ENCODE assay signal across 8 mouse cellular contexts in genomic region chr15:85580483-85580882, GRCm38 (mm10). TPM values are rescaled to one million over a fixed set of nuclear protein-coding genes. Genes with fewer than 3 reads are reported as not detected.
A peak's percentile ranks its signal among the peaks of the same experiment; 100 is the strongest.
DNase-seq lines count a peak whose midpoint lies in the region; ATAC-seq and TF ChIP-seq lines count a peak whose summit lies in the region.

No protein-coding gene starts in this region.

- H3K36me3 ChIP-seq in kidney, embryonic 14.5 days (ENCODE audit: control insufficient read depth, insufficient read depth, low read length): no peaks in the 10 kb centered on the region
- H3K36me3 ChIP-seq in hindbrain, embryonic 14.5 days (replicated peaks; ENCODE audit: control insufficient read depth, insufficient read depth): no peaks in the 10 kb centered on the region
- no peaks in the 10 kb centered on the region for H3K36me3 ChIP-seq in lung, embryonic 14.5 days (ENCODE audit: insufficient read depth)
- H3K36me3 ChIP-seq in stomach, embryonic 16.5 days (ENCODE audit: control insufficient read depth, insufficient read depth, low read length): no peaks in the 10 kb centered on the region

- no peak for DNase-seq in kidney, adult 9 months
- DNase-seq in hindbrain, embryonic 14.5 days (ENCODE audit: low spot score): no peak
- peak; percentile 44 for DNase-seq in lung, embryonic 14.5 days
- DNase-seq in cerebellum, adult 8-10 months: no peak
- DNase-seq in spleen, postnatal 4 days (ENCODE audit: low spot score in 2 of 2): no peak
- DNase-seq in thymus, postnatal 14 days: no peak

- peaks cover 31% of the 10 kb centered on the region for H3K4me1 ChIP-seq in kidney, embryonic 14.5 days (ENCODE audit: control insufficient read depth, insufficient read depth, low read length)
- peaks cover 41% of the 10 kb centered on the region for H3K4me1 ChIP-seq in hindbrain, embryonic 14.5 days (replicated peaks; ENCODE audit: control insufficient read depth, insufficient read depth, low read length)
- peaks cover 7% of the 10 kb centered on the region; the same call in 1 of the 2 replicates for H3K4me1 ChIP-seq in lung, embryonic 14.5 days (ENCODE audit: insufficient read depth)
- H3K4me1 ChIP-seq in stomach, embryonic 16.5 days (ENCODE audit: control insufficient read depth, insufficient read depth, low read length): peaks cover 12% of the 10 kb centered on the region

- no peak overlapping the region for H3K27ac ChIP-seq in kidney, embryonic 14.5 days (ENCODE audit: low read depth, low read length)
- H3K27ac ChIP-seq in hindbrain, embryonic 14.5 days: peak overlapping the region; percentile 49; the same call in 1 of the 2 replicates
- H3K27ac ChIP-seq in lung, embryonic 14.5 days (ENCODE audit: low read depth): peak overlapping the region; percentile 84
- H3K27ac ChIP-seq in stomach, embryonic 16.5 days (ENCODE audit: low read length): no peak overlapping the region

- WGBS in kidney, embryonic 14.5 days: under 1% methylated on average over 47 of the region's 47 CpGs
- WGBS in hindbrain, embryonic 14.5 days: under 1% methylated on average over 39 of the region's 47 CpGs
- under 1% methylated on average over 44 of the region's 47 CpGs for WGBS in lung, embryonic 14.5 days
- 1% methylated on average over 47 of the region's 47 CpGs for WGBS in stomach, embryonic 16.5 days

- H3K27me3 ChIP-seq in kidney, embryonic 14.5 days (ENCODE audit: control insufficient read depth, insufficient read depth, low read length): peaks cover 75% of the 10 kb centered on the region
- H3K27me3 ChIP-seq in hindbrain, embryonic 14.5 days (ENCODE audit: control insufficient read depth, insufficient read depth, low read length): peaks cover 72% of the 10 kb centered on the region
- H3K27me3 ChIP-seq in lung, embryonic 14.5 days (ENCODE audit: insufficient read depth, low read length): peaks cover 83% of the 10 kb centered on the region
- H3K27me3 ChIP-seq in stomach, embryonic 16.5 days (ENCODE audit: control insufficient read depth, insufficient read depth, low read length): peaks cover 82% of the 10 kb centered on the region

- H3K4me3 ChIP-seq in kidney, embryonic 14.5 days (ENCODE audit: low read length): peak overlapping the region; percentile 58
- H3K4me3 ChIP-seq in hindbrain, embryonic 14.5 days (replicated peaks; ENCODE audit: low read length): peak overlapping the region; percentile 55
- peak overlapping the region; percentile 59 for H3K4me3 ChIP-seq in lung, embryonic 14.5 days (ENCODE audit: low read depth, low read length)
- peak overlapping the region; percentile 55 for H3K4me3 ChIP-seq in stomach, embryonic 16.5 days (replicated peaks; ENCODE audit: low read length)

- H3K9ac ChIP-seq in kidney, embryonic 14.5 days (ENCODE audit: low read depth, low read length): peak overlapping the region; percentile 60
- H3K9ac ChIP-seq in hindbrain, embryonic 14.5 days: peak overlapping the region; percentile 68
- peak overlapping the region; percentile 71 for H3K9ac ChIP-seq in lung, embryonic 14.5 days
- H3K9ac ChIP-seq in stomach, embryonic 16.5 days (ENCODE audit: low read length): peak overlapping the region; percentile 52

- no peak for ATAC-seq in kidney, embryonic 14.5 days (ENCODE audit: low FRiP score, low TSS enrichment)
- ATAC-seq in hindbrain, embryonic 14.5 days (ENCODE audit: low FRiP score): no peak
- ATAC-seq in lung, embryonic 14.5 days (ENCODE audit: insufficient read depth): no peak
- no peak for ATAC-seq in stomach, embryonic 16.5 days (ENCODE audit: insufficient read depth, low FRiP score)

- TF ChIP-seq CTCF in lung, embryonic 14.5 days (IDR thresholded peaks at IDR 0.05; ENCODE audit: low read depth): no peak

- H3K9me3 ChIP-seq in kidney, embryonic 14.5 days (ENCODE audit: control insufficient read depth, low read length): no peaks in the 10 kb centered on the region
- H3K9me3 ChIP-seq in hindbrain, embryonic 14.5 days (ENCODE audit: control insufficient read depth, low read length): no peaks in the 10 kb centered on the region
- H3K9me3 ChIP-seq in lung, embryonic 14.5 days (ENCODE audit: low read depth, low read length): no peaks in the 10 kb centered on the region
- no peaks in the 10 kb centered on the region for H3K9me3 ChIP-seq in stomach, embryonic 16.5 days (replicated peaks; ENCODE audit: control insufficient read depth, low read length)

- peak overlapping the region; percentile 90 for H3K4me2 ChIP-seq in kidney, embryonic 14.5 days (replicated peaks; ENCODE audit: low read depth, low read length)
- H3K4me2 ChIP-seq in hindbrain, embryonic 14.5 days (replicated peaks): peak overlapping the region; percentile 100
- H3K4me2 ChIP-seq in lung, embryonic 14.5 days: peak overlapping the region; percentile 61
- peak overlapping the region; percentile 92 for H3K4me2 ChIP-seq in stomach, embryonic 16.5 days (ENCODE audit: low read depth, low read length)

RNA-seq across cellular contexts. Expression of gene Wnt7b, which starts 1.8 kb away (rescaled TPM):
- 10.8 and 15.1 TPM in 2 replicates for polyA plus RNA-seq in kidney, embryonic 14.5 days (2014; fragmentation: Nextera tagmentation; extraction: Ambion mirVana)
- polyA plus RNA-seq in hindbrain, embryonic 14.5 days (2014; fragmentation: Nextera tagmentation; extraction: Ambion mirVana): 28.1 and 30.8 TPM in 2 replicates
- 65.7 and 77.0 TPM in 2 replicates for polyA plus RNA-seq in lung, embryonic 14.5 days (2014; fragmentation: Nextera tagmentation; extraction: Ambion mirVana)
- polyA plus RNA-seq in stomach, embryonic 16.5 days (2015; fragmentation: Nextera tagmentation; extraction: Ambion mirVana): 3.4 and 4.8 TPM in 2 replicates

Comparison
In these comparisons a context has a peak if more than half of its experiments do, and no peak if none do; other contexts are left out.
1. H3K27ac ChIP-seq: peak in hindbrain, embryonic 14.5 days (single experiment) and lung, embryonic 14.5 days (single experiment); none in kidney, embryonic 14.5 days (single experiment) and stomach, embryonic 16.5 days (single experiment).
2. Peak in every context shown above with its lines, with median percentiles within 50 percentile points of each other: H3K4me2 ChIP-seq, H3K4me3 ChIP-seq and H3K9ac ChIP-seq.